Mouse (Mus musculus) hindbrain, embryonic 16.5 days (tissue): Measurements from ENCODE around the gene Stard3. TPM values are rescaled to one million over a fixed set of nuclear protein-coding genes. Genes with fewer than 3 reads are reported as not detected.

Experiments
- ATAC-seq: fragments of 200-750 bp; cut with Nextera tagmentation; 2 replicates; pipeline ENCODE4 v1.8.0; 2017; ENCODE audit warnings: moderate TSS enrichment, moderate library complexity
- H3K27ac ChIP-seq: fragments of 300-500 bp; sonication (generic); 2 replicates; pipeline ENCODE4 v1.5.1; 2014; ENCODE audit warnings: low read depth, mild to moderate bottlenecking, control low read depth, low read length, moderate library complexity
- H3K27me3 ChIP-seq: fragments of 300-500 bp; sonication (generic); replicated peaks from 2 replicates; pipeline ENCODE4 v1.6.1; 2014; ENCODE audit warnings: low read length; ENCODE audit not compliant: control insufficient read depth, insufficient read depth
- H3K36me3 ChIP-seq: fragments of 300-500 bp; sonication (generic); 2 replicates; pipeline ENCODE4 v1.6.1; 2014; ENCODE audit warnings: mild to moderate bottlenecking, low read length, moderate library complexity, mixed read lengths; ENCODE audit not compliant: control insufficient read depth, insufficient read depth
- H3K4me1 ChIP-seq: fragments of 300-500 bp; sonication (generic); 2 replicates; pipeline ENCODE4 v1.6.1; 2014; ENCODE audit warnings: low read depth, low read length; ENCODE audit not compliant: control insufficient read depth, insufficient read depth
- H3K4me2 ChIP-seq: fragments of 300-500 bp; sonication (generic); 2 replicates; pipeline ENCODE4 v1.6.1; 2014; ENCODE audit warnings: mild to moderate bottlenecking, low read length, control low read depth, moderate library complexity
- H3K4me3 ChIP-seq: fragments of 300-500 bp; sonication (generic); 2 replicates; pipeline ENCODE4 v1.5.1; 2014; ENCODE audit warnings: mild to moderate bottlenecking, low read length, control low read depth, moderate library complexity
- H3K9ac ChIP-seq: fragments of 300-500 bp; sonication (generic); 2 replicates; pipeline ENCODE4 v1.6.1; 2014; ENCODE audit warnings: low read depth, mild to moderate bottlenecking, control low read depth, low read length, moderate library complexity
- H3K9me3 ChIP-seq: fragments of 300-500 bp; sonication (generic); 2 replicates; pipeline ENCODE4 v1.6.1; 2014; ENCODE audit warnings: mild to moderate bottlenecking, low read length, moderate library complexity; ENCODE audit not compliant: control insufficient read depth
- WGBS: fragments of 180-500 bp; shearing (Covaris S2); extraction: QIAGEN DNeasy Blood & Tissue Kit; methylation state at CpG from one replicate; pipeline ENCODE4 v1.1.7; 2014; 5-methylcytosine and 5-hydroxymethylcytosine counted together
- polyA plus RNA-seq: library from polyadenylated mRNA; unstranded; fragments of >200 nt; fragmentation: Nextera tagmentation; extraction: Ambion mirVana; gene quantifications from 2 replicates; pipeline ENCODE4 v1.2.1, GENCODE M21; 2015

Gene Stard3
- polyA plus RNA-seq, 1 experiment from 2014 or later, result 39.0 TPM

- no peak overlapping the region for H3K4me2 ChIP-seq
- ATAC-seq, result no peak
- no peaks in the 10 kb centered on the region for H3K4me1 ChIP-seq
- H3K36me3 ChIP-seq, result peaks cover 4% of the 10 kb centered on the region; the same call in 1 of the 2 replicates
- H3K9ac ChIP-seq, result no peak overlapping the region
- no peak overlapping the region for H3K27ac ChIP-seq
- 60% methylated on average over 8 of the region's 8 CpGs for WGBS
- H3K9me3 ChIP-seq, result no peaks in the 10 kb centered on the region
- peaks cover 15% of the 10 kb centered on the region for H3K27me3 ChIP-seq
- H3K4me3 ChIP-seq, result no peak overlapping the region
These were observed 26.8 kb downstream of the Stard3 start for GRCm38 (mm10) chr11:98384721-98385637.

DNA sequence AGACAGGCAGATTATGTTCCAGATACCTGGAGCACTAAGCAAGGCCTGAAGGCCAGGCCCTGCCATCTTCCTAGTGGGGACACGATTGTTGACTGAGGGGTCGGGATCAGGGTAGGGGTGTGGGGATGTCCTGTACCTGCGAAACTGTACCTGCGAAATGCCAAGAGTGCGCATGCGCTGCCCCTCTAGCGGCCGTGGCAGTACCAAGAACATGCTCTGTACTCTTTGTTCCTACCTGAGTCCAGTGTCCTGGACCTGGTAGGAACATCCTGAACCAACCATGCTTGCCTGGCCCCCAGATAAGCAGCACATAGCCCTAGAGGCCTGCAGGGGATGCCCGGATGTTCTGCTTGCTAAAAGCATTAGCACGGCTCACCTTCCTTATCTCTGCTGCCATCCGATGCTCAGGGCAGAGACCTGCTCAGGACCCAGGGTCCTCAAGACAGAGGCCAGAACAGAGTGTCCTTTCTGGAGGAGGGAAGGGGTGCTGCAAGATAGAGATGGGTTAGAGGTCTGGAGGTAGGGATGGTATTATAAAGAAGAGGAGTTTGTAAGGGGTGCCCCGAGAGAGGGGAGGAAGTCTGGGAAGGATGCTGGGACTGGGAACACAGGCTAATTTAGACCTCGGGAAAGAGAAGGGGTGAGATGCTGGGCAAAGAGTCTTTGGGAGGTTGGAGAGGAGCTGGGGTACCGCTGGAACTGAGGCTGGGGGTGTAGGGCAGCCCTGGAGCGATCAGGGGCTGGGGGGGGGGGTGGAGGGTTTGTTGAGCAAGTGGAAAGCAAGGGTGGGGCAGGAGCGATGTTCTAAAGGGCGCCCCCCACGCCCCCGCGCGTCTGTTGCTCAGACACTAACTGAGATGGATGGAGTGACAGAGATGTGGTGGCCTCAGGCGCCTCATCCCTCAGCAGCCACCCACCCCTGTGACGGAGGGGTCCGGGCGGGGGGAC, 27.7 kb downstream of the Stard3 start, which contains the start of gene Pnmt:
Pnmt (plus strand) TSS at position 813 of the 948 bp plus-strand sequence.
- peaks cover 17% of the 10 kb centered on the region for H3K27me3 ChIP-seq
- peak within 1 kb of the TSS; percentile 16 for H3K4me2 ChIP-seq
- no peak within 1 kb of the TSS for H3K27ac ChIP-seq
- no peaks in the 10 kb centered on the region for H3K9me3 ChIP-seq
- no peaks in the 10 kb centered on the region for H3K36me3 ChIP-seq
- H3K4me3 ChIP-seq, result no peak within 1 kb of the TSS
- peak within 1 kb of the TSS; percentile 32; the same call in 1 of the 2 replicates for H3K9ac ChIP-seq
- WGBS, result 52% methylated on average over 25 of the region's 25 CpGs
- H3K4me1 ChIP-seq, result no peaks in the 10 kb centered on the region
- no peak for ATAC-seq

GRCm38 (mm10) chr11:98386596-98386995, 28.4 kb downstream of the Stard3 start:
- WGBS, result 19% methylated on average over 24 of the region's 24 CpGs

GRCm38 (mm10) chr11:98387056-98387577, 28.9 kb downstream of the Stard3 start:
- Histone ChIP-seq H3K4me2 (no peak overlapping the region), H3K4me3 (no peak overlapping the region), H3K27me3 (peaks cover 17% of the 10 kb centered on the region), H3K4me1 (no peaks in the 10 kb centered on the region), H3K27ac (no peak overlapping the region), H3K9ac (no peak overlapping the region), H3K36me3 (no peaks in the 10 kb centered on the region), H3K9me3 (no peaks in the 10 kb centered on the region)
- 64% methylated on average over 14 of the region's 14 CpGs for WGBS
- no peak for ATAC-seq

More at GRCm38 (mm10) chr11:98386596-98386995, 28.4 kb downstream of the Stard3 start:
- peaks cover 17% of the 10 kb centered on the region for H3K27me3 ChIP-seq
- peak overlapping the region; percentile 32; the same call in 1 of the 2 replicates for H3K9ac ChIP-seq
- peak overlapping the region; percentile 16 for H3K4me2 ChIP-seq
- no peaks in the 10 kb centered on the region for H3K4me1 ChIP-seq
- no peak overlapping the region for H3K27ac ChIP-seq
- no peak overlapping the region for H3K4me3 ChIP-seq
- no peaks in the 10 kb centered on the region for H3K9me3 ChIP-seq
- H3K36me3 ChIP-seq, result no peaks in the 10 kb centered on the region
- ATAC-seq, result no peak

DNA sequence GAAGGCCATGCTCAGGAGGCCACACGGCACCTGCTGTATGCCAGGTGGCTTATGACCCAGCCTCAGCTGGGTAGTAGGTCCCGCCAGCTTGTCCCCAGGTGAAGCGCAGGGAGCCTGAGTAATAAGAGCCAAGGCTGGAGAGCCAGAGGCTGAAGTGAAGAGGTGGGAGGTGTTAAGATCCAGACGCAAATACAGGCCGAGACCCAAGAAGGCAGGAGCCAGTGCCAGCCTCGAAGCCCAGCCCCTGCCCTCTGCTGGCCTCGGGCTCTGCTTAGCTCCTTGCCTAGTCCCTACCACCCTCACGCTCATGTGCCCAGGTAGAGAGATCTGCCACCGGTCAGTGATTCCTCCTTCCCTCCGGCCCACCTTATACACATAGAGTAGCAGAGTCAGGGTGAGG, 30.1 kb downstream of the Stard3 start:
- Histone ChIP-seq H3K9me3 (no peaks in the 10 kb centered on the region), H3K27me3 (peaks cover 17% of the 10 kb centered on the region), H3K9ac (no peak overlapping the region), H3K4me2 (no peak overlapping the region), H3K4me1 (no peaks in the 10 kb centered on the region), H3K4me3 (no peak overlapping the region), H3K27ac (no peak overlapping the region), H3K36me3 (no peaks in the 10 kb centered on the region)
- whole genome bisulfite sequencing, result 73% methylated on average over 10 of the region's 10 CpGs
- no peak for ATAC-seq

GRCm38 (mm10) chr11:98389221-98389780, 31.1 kb downstream of the Stard3 start:
- no peak for ATAC-seq
- Histone ChIP-seq H3K4me2 (no peak overlapping the region), H3K27ac (no peak overlapping the region), H3K36me3 (no peaks in the 10 kb centered on the region), H3K4me3 (no peak overlapping the region), H3K4me1 (no peaks in the 10 kb centered on the region), H3K9me3 (no peaks in the 10 kb centered on the region), H3K27me3 (peaks cover 17% of the 10 kb centered on the region), H3K9ac (no peak overlapping the region)
- 28% methylated on average over 9 of the region's 9 CpGs for WGBS

DNA sequence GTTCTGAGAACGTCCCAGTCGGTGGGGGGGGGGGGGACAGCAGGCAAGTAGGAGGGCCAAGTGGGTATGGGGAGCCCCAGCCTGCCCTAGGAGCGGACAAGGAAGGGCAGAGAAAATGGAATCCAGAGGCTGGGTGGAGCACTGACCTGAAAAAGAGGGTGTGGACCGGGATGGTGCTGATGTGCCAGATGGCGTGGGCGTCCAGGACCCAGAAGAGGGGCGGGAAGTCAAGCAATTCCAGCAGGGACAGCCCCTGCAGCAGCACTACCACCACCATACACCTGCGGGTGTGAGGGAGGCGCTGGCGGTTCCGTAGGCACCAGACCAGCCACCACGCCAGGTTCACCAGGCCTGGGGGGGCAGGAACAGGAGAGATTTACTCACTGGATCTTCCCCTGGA, 32.0 kb downstream of the Stard3 start:
- no peak overlapping the region for H3K4me3 ChIP-seq
- H3K4me1 ChIP-seq, result no peaks in the 10 kb centered on the region
- H3K27me3 ChIP-seq, result peaks cover 17% of the 10 kb centered on the region
- no peaks in the 10 kb centered on the region for H3K36me3 ChIP-seq
- ATAC-seq, result no peak
- H3K27ac ChIP-seq, result no peak overlapping the region
- H3K4me2 ChIP-seq, result no peak overlapping the region
- H3K9ac ChIP-seq, result no peak overlapping the region
- 78% methylated on average over 12 of the region's 12 CpGs for WGBS
- H3K9me3 ChIP-seq, result no peaks in the 10 kb centered on the region

GRCm38 (mm10) chr11:98392034-98392433, 33.9 kb downstream of the Stard3 start:
- ATAC-seq, result no peak
- H3K27me3 ChIP-seq, result peaks cover 7% of the 10 kb centered on the region

More at GRCm38 (mm10) chr11:98392034-98392433, 33.9 kb downstream of the Stard3 start:
- no peak overlapping the region for H3K4me3 ChIP-seq
- H3K36me3 ChIP-seq, result no peaks in the 10 kb centered on the region
- H3K9me3 ChIP-seq, result no peaks in the 10 kb centered on the region
- H3K4me1 ChIP-seq, result no peaks in the 10 kb centered on the region
- H3K4me2 ChIP-seq, result no peak overlapping the region
- no peak overlapping the region for H3K27ac ChIP-seq
- 36% methylated on average over 6 of the region's 8 CpGs for WGBS
- H3K9ac ChIP-seq, result no peak overlapping the region
